Mouse (Mus musculus): ENCODE data around the gene Nek5. TPM values are rescaled to one million over a fixed set of nuclear protein-coding genes. Genes with fewer than 3 reads are reported as not detected.

The Nek5 gene
- polyA plus RNA-seq, 1 experiment from 2014 or later: not detected

DNA sequence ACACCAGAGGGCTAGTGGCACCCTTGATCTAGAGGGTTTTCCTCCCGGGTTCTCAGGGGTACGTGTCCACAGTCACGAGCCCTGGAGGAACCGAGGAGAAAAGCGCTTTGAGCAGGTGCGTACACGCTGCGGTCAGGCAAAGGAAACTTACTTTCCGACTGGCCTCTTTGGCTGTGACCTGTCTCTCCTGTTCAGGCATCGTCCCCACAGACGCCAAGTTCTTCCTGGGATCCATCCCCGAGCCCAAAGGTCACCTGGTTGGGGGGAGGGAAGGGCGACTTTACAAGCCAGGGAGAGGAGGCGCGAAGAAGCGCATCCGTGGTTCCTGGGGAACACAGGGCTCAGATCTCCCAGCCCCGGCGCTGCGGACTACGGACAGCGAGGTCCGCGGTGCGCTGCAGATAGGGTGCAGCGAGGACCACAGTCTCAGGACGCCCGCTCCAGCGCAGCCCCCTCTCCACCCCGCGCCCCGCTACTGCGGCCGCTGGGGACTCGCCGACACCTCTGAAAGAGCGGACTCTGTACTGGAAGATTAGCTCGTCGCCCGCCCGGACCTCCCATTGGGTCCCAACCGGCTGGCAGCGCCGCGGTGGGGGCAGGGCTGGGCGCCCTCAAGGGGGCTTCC lies 64.9 kb downstream of the Nek5 start, which contains the start of gene Atp7b:
Gene Atp7b, minus strand, starts transcription at position 485 of the 625 bp plus-strand sequence.
- DNase-seq (ENCODE audit: low spot score) (no peak), ATAC-seq (replicated peaks; ENCODE audit: low FRiP score) (peak; percentile 81)
- Histone ChIP-seq H3K4me2 (peak within 1 kb of the TSS; percentile 89), H3K36me3 (ENCODE audit: control insufficient read depth, insufficient read depth, low read length) (peaks cover 8% of the 10 kb centered on the region), H3K9ac (ENCODE audit: low read depth, low read length) (peak within 1 kb of the TSS; percentile 76), H3K4me1 (replicated peaks; ENCODE audit: control insufficient read depth, insufficient read depth, low read length) (peaks cover 26% of the 10 kb centered on the region), H3K4me3 (ENCODE audit: low read depth, low read length) (peak within 1 kb of the TSS; percentile 84), H3K9me3 (ENCODE audit: control insufficient read depth, low read length) (no peaks in the 10 kb centered on the region), H3K27me3 (replicated peaks; ENCODE audit: control insufficient read depth, insufficient read depth, low read length) (no peaks in the 10 kb centered on the region), H3K27ac (ENCODE audit: low read depth, low read length) (peak within 1 kb of the TSS; percentile 89)
- WGBS: 1% methylated on average over 42 of the region's 46 CpGs

- Histone ChIP-seq H3K27ac (ENCODE audit: low read depth, low read length) (peak overlapping the region; percentile 89), H3K27me3 (replicated peaks; ENCODE audit: control insufficient read depth, insufficient read depth, low read length) (no peaks in the 10 kb centered on the region), H3K9me3 (ENCODE audit: control insufficient read depth, low read length) (no peaks in the 10 kb centered on the region), H3K9ac (ENCODE audit: low read depth, low read length) (peak overlapping the region; percentile 76), H3K4me2 (peak overlapping the region; percentile 86), H3K4me1 (replicated peaks; ENCODE audit: control insufficient read depth, insufficient read depth, low read length) (peaks cover 32% of the 10 kb centered on the region), H3K4me3 (ENCODE audit: low read depth, low read length) (peak overlapping the region; percentile 84), H3K36me3 (ENCODE audit: control insufficient read depth, insufficient read depth, low read length) (peaks cover 3% of the 10 kb centered on the region)
- ATAC-seq (replicated peaks; ENCODE audit: low FRiP score) (no peak), DNase-seq (ENCODE audit: low spot score) (no peak)
- 34% methylated on average over 11 of the region's 11 CpGs for WGBS
Observed at GRCm38 (mm10) chr8:22059153-22059738, 65.6 kb downstream of the Nek5 start.

DNA sequence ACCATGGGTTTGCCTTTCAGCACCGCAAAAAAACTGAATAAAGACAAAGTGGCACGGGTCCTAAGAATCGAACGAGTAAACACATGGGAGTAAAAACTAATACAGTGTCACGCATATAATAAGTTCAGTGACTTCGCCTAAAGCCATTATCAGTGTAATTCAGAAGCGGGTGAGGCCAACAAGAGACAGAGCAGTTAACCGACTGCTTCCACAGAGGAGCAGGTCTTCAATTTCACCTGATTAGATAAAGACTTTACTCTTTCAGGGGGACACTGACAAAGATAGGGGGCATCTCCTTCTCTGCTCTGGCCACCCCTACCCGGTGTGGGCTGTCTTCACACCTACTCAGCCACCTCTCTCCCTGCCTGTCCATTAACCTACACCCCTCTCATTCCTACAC lies 66.5 kb downstream of the Nek5 start:
- H3K4me1 ChIP-seq (replicated peaks; ENCODE audit: control insufficient read depth, insufficient read depth, low read length): peaks cover 34% of the 10 kb centered on the region
- no peaks in the 10 kb centered on the region for H3K27me3 ChIP-seq (replicated peaks; ENCODE audit: control insufficient read depth, insufficient read depth, low read length)
- 37% methylated on average over 9 of the region's 9 CpGs for WGBS
- H3K9me3 ChIP-seq (ENCODE audit: control insufficient read depth, low read length): no peaks in the 10 kb centered on the region
- no peak for DNase-seq (ENCODE audit: low spot score)
- peak overlapping the region; percentile 76 for H3K9ac ChIP-seq (ENCODE audit: low read depth, low read length)
- H3K4me2 ChIP-seq: peak overlapping the region; percentile 86
- no peaks in the 10 kb centered on the region; the same call in 1 of the 2 replicates for H3K36me3 ChIP-seq (ENCODE audit: control insufficient read depth, insufficient read depth, low read length)
- ATAC-seq (replicated peaks; ENCODE audit: low FRiP score): peak; percentile 46
- peak overlapping the region; percentile 84 for H3K4me3 ChIP-seq (ENCODE audit: low read depth, low read length)
- peak overlapping the region; percentile 81 for H3K27ac ChIP-seq (ENCODE audit: low read depth, low read length)

DNA sequence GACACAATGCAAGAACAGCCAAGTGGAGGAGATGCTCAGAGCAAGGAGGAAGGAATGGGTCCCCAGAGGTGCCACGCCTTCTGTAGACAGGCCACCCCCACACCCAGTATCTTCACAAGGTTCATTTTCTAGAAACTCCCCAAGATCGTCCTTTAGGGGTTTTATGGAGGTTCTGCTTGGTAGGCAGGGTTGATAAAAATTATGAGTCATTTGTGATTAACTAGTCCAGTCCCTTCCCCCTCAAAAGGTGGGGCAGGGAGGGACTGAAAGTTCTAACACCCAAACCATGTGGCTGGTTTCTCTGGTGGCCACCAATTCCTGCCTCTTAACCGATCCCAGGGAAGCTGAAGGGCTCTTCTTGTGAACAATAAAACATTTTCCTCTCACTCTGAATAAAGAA lies 68.0 kb downstream of the Nek5 start:
- Histone ChIP-seq H3K36me3 (ENCODE audit: control insufficient read depth, insufficient read depth, low read length) (peaks cover 2% of the 10 kb centered on the region; the same call in 1 of the 2 replicates), H3K4me1 (replicated peaks; ENCODE audit: control insufficient read depth, insufficient read depth, low read length) (peaks cover 29% of the 10 kb centered on the region), H3K4me2 (peak overlapping the region; percentile 86), H3K9ac (ENCODE audit: low read depth, low read length) (no peak overlapping the region; the same call in 1 of the 2 replicates), H3K27ac (ENCODE audit: low read depth, low read length) (0 out of 2 replicates have a peak overlapping the region, but pooled peaks have one; percentile 38), H3K4me3 (ENCODE audit: low read depth, low read length) (no peak overlapping the region), H3K27me3 (replicated peaks; ENCODE audit: control insufficient read depth, insufficient read depth, low read length) (no peaks in the 10 kb centered on the region), H3K9me3 (ENCODE audit: control insufficient read depth, low read length) (no peaks in the 10 kb centered on the region)
- no peak for DNase-seq (ENCODE audit: low spot score)
- no peak for ATAC-seq (replicated peaks; ENCODE audit: low FRiP score)
- 50% methylated on average over 3 of the region's 3 CpGs for WGBS

GRCm38 (mm10) chr8:22055492-22055877 lies 69.4 kb downstream of the Nek5 start:
- Histone ChIP-seq H3K27me3 (replicated peaks; ENCODE audit: control insufficient read depth, insufficient read depth, low read length) (no peaks in the 10 kb centered on the region), H3K36me3 (ENCODE audit: control insufficient read depth, insufficient read depth, low read length) (peaks cover 2% of the 10 kb centered on the region; the same call in 1 of the 2 replicates), H3K9me3 (ENCODE audit: control insufficient read depth, low read length) (no peaks in the 10 kb centered on the region), H3K4me3 (ENCODE audit: low read depth, low read length) (no peak overlapping the region), H3K9ac (ENCODE audit: low read depth, low read length) (no peak overlapping the region), H3K4me1 (replicated peaks; ENCODE audit: control insufficient read depth, insufficient read depth, low read length) (peaks cover 29% of the 10 kb centered on the region), H3K27ac (ENCODE audit: low read depth, low read length) (peak overlapping the region; percentile 85), H3K4me2 (peak overlapping the region; percentile 68)
- ATAC-seq (replicated peaks; ENCODE audit: low FRiP score): no peak
- WGBS: 71% methylated on average over 2 of the region's 2 CpGs
- no peak for DNase-seq (ENCODE audit: low spot score)

- peaks cover 29% of the 10 kb centered on the region for H3K4me1 ChIP-seq (replicated peaks; ENCODE audit: control insufficient read depth, insufficient read depth, low read length)
- H3K9ac ChIP-seq (ENCODE audit: low read depth, low read length): 0 out of 2 replicates have a peak overlapping the region, but pooled peaks have one; percentile 39
- DNase-seq (ENCODE audit: low spot score) (no peak), ATAC-seq (replicated peaks; ENCODE audit: low FRiP score) (peak; percentile 75)
- peaks cover 2% of the 10 kb centered on the region; the same call in 1 of the 2 replicates for H3K36me3 ChIP-seq (ENCODE audit: control insufficient read depth, insufficient read depth, low read length)
- 51% methylated on average over 12 of the region's 12 CpGs for WGBS
- peak overlapping the region; percentile 23; the same call in 1 of the 2 replicates for H3K4me3 ChIP-seq (ENCODE audit: low read depth, low read length)
- H3K9me3 ChIP-seq (ENCODE audit: control insufficient read depth, low read length): no peaks in the 10 kb centered on the region
- peak overlapping the region; percentile 85 for H3K27ac ChIP-seq (ENCODE audit: low read depth, low read length)
- no peaks in the 10 kb centered on the region for H3K27me3 ChIP-seq (replicated peaks; ENCODE audit: control insufficient read depth, insufficient read depth, low read length)
- H3K4me2 ChIP-seq: peak overlapping the region; percentile 68
Observed at GRCm38 (mm10) chr8:22054674-22055491, 70.0 kb downstream of the Nek5 start.

DNA sequence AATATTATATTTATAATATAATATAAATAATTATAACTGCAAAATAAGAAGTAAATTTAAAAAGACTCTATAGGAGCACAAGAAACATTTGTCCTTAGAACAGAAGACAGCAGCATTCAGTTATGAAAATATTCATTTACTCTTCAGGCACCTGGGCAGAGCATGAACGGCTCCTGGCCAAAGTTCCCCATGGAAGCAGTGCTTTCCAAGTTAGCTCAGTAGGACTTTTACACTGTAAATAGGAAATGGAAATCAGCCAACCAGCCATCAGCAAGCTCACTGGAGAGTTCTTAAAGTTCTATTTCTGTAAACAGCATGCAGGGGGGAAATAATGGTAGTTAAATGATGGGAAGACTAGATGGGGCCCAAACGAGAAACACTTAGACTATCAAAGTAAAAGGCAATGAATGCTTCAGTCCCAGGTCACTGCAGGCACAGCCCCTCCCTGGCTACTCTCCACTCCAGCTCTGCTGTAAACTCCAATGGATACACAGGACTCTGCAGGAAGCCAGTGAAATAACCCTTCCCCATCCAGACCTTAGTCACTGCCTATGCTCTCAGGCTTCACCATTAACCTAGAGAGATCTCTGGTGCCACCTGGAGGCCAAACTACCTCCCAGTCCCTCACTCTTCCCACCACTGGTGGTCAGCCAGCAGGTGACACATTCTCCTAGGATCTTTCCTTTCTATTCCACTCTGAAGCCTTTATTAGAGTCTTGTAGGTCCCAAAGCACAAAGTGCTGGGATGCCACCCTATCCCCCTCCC lies 77.0 kb downstream of the Nek5 start:
- DNase-seq (ENCODE audit: low spot score) (no peak), ATAC-seq (replicated peaks; ENCODE audit: low FRiP score) (peak; percentile 83)
- Histone ChIP-seq H3K27ac (ENCODE audit: low read depth, low read length) (no peak overlapping the region), H3K4me2 (no peak overlapping the region), H3K9ac (ENCODE audit: low read depth, low read length) (no peak overlapping the region), H3K36me3 (ENCODE audit: control insufficient read depth, insufficient read depth, low read length) (no peaks in the 10 kb centered on the region), H3K27me3 (replicated peaks; ENCODE audit: control insufficient read depth, insufficient read depth, low read length) (no peaks in the 10 kb centered on the region), H3K4me1 (replicated peaks; ENCODE audit: control insufficient read depth, insufficient read depth, low read length) (peaks cover 3% of the 10 kb centered on the region; the same call in 1 of the 2 replicates), H3K4me3 (ENCODE audit: low read depth, low read length) (no peak overlapping the region), H3K9me3 (ENCODE audit: control insufficient read depth, low read length) (no peaks in the 10 kb centered on the region)
- 78% methylated on average over 2 of the region's 2 CpGs for WGBS

GRCm38 (mm10) chr8:22043706-22044105 lies 81.1 kb downstream of the Nek5 start:
- Histone ChIP-seq H3K4me1 (replicated peaks; ENCODE audit: control insufficient read depth, insufficient read depth, low read length) (peaks cover 5% of the 10 kb centered on the region), H3K9me3 (ENCODE audit: control insufficient read depth, low read length) (no peaks in the 10 kb centered on the region), H3K4me2 (no peak overlapping the region), H3K4me3 (ENCODE audit: low read depth, low read length) (no peak overlapping the region), H3K36me3 (ENCODE audit: control insufficient read depth, insufficient read depth, low read length) (no peaks in the 10 kb centered on the region), H3K9ac (ENCODE audit: low read depth, low read length) (no peak overlapping the region), H3K27ac (ENCODE audit: low read depth, low read length) (no peak overlapping the region), H3K27me3 (replicated peaks; ENCODE audit: control insufficient read depth, insufficient read depth, low read length) (no peaks in the 10 kb centered on the region)
- DNase-seq (ENCODE audit: low spot score) (no peak), ATAC-seq (replicated peaks; ENCODE audit: low FRiP score) (no peak)
- 68% methylated on average over 12 of the region's 12 CpGs for WGBS
